In the genomic region with DNA sequence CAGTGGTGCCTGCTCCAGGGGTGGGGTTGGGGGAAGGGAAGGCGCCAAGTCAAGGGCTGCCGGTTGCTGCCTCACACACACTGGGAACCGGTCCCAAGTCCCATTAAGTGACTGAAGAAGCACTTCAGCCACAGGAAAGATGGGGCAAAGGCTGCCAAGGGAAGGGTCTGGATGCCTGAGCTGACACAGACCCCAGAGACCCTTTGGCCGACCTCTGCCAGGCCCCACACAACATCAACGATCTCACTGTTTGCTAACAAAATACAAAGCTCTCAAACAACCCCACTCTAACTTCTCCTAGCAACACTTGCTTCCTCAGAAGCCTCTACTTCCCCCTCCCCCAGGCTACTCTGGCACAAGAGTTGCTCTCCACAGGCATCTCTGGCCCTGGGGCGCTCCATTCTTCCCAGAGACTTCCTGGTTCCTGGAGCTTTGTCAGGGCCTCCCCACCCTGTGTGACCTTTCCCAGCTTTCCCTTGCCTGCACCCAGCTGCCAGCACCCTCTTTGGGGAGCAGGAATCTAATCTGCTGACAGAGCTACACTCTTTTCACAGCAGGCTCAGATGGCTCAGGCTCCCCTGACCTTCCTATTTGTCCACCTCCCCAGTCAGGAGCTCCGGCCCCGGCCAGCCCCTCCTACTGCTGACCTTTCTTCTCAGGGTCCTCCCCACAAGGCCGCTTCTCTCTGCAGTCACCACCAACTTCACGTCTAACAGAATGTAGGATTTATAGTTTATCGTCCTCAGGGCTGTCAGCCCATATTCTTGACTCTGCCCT, we compare ENCODE assay signal across 7 mouse cellular contexts. TPM values are rescaled to one million over a fixed set of nuclear protein-coding genes. Genes with fewer than 3 reads are reported as not detected.
DNase-seq lines count a peak whose midpoint lies in the region; ATAC-seq and TF ChIP-seq lines count a peak whose summit lies in the region.

No protein-coding gene starts in this region.

- H3K9ac ChIP-seq in hindbrain, embryonic 12.5 days, result peak overlapping the region; percentile 38
- H3K9ac ChIP-seq in stomach, embryonic 15.5 days, result no peak overlapping the region

- H3K27me3 ChIP-seq in hindbrain, embryonic 12.5 days, result no peaks in the 10 kb centered on the region
- H3K27me3 ChIP-seq in stomach, embryonic 15.5 days (replicated peaks), result no peaks in the 10 kb centered on the region

- H3K36me3 ChIP-seq in hindbrain, embryonic 12.5 days, result peaks cover 50% of the 10 kb centered on the region
- H3K36me3 ChIP-seq in stomach, embryonic 15.5 days, result peaks cover 12% of the 10 kb centered on the region

- no peak for ATAC-seq in hindbrain, embryonic 12.5 days (ENCODE audit: low FRiP score)
- ATAC-seq in stomach, embryonic 15.5 days (ENCODE audit: insufficient read depth, low FRiP score, low read depth), result 0 out of 2 replicates have a peak, but pooled peaks have one; percentile 11

- TF ChIP-seq CTCF in bone marrow macrophage, adult 2 months (IDR thresholded peaks at IDR 0.05; ENCODE audit: low read depth, low read length), result no peak

- H3K4me1 ChIP-seq in bone marrow macrophage, adult 2 months (ENCODE audit: control insufficient read depth, insufficient read depth, low read length), result peaks cover 20% of the 10 kb centered on the region
- peaks cover 30% of the 10 kb centered on the region for H3K4me1 ChIP-seq in hindbrain, embryonic 12.5 days
- peaks cover 28% of the 10 kb centered on the region for H3K4me1 ChIP-seq in stomach, embryonic 15.5 days

- DNase-seq in NIH3T3 (ENCODE audit: low read depth), result peak; percentile 73
- DNase-seq in gastrocnemius, adult 18-20 months (ENCODE audit: low spot score), result peak; percentile 83
- peak; percentile 68 to 72 for DNase-seq in layer of hippocampus, postnatal 14 days (ENCODE audit: low spot score in 2 of 2)
- DNase-seq in lung, postnatal 4 days, result peak; percentile 80 to 86

- TF ChIP-seq POLR2A in bone marrow macrophage, adult 2 months (IDR thresholded peaks at IDR 0.05; ENCODE audit: borderline replicate concordance, low read depth, low read length), result no peak

- 12% methylated on average over 11 of the region's 11 CpGs for WGBS in hindbrain, embryonic 12.5 days
- 27% methylated on average over 11 of the region's 11 CpGs for WGBS in stomach, embryonic 15.5 days

- no peaks in the 10 kb centered on the region for H3K9me3 ChIP-seq in hindbrain, embryonic 12.5 days (replicated peaks)
- no peaks in the 10 kb centered on the region for H3K9me3 ChIP-seq in stomach, embryonic 15.5 days

- peak overlapping the region; percentile 73; the same call in 1 of the 2 replicates for H3K4me2 ChIP-seq in hindbrain, embryonic 12.5 days (replicated peaks)
- H3K4me2 ChIP-seq in stomach, embryonic 15.5 days, result peak overlapping the region; percentile 73

- H3K27ac ChIP-seq in bone marrow macrophage, adult 2 months (ENCODE audit: insufficient read depth, low read depth, low read length), result peak overlapping the region; percentile 95
- H3K27ac ChIP-seq in hindbrain, embryonic 12.5 days, result peak overlapping the region; percentile 78
- H3K27ac ChIP-seq in stomach, embryonic 15.5 days, result peak overlapping the region; percentile 84

- H3K4me3 ChIP-seq in bone marrow macrophage, adult 2 months (ENCODE audit: insufficient read depth, low read length), result peak overlapping the region; percentile 52
- H3K4me3 ChIP-seq in hindbrain, embryonic 12.5 days, result no peak overlapping the region
- H3K4me3 ChIP-seq in stomach, embryonic 15.5 days (replicated peaks), result no peak overlapping the region

RNA-seq across cellular contexts. Expression of gene Cox14, which starts 1.7 kb away (rescaled TPM):
- polyA plus RNA-seq in bone marrow macrophage, adult 2 months (2012; ENCODE audit: insufficient read depth, insufficient read length, missing spikeins), result 62.3 and 71.3 TPM in 2 replicates
- total RNA-seq in gastrocnemius, adult 18-20 months (2021), result 100 to 1,000 TPM; 139 to 156 TPM
- 152 and 156 TPM in 2 replicates for polyA plus RNA-seq in hindbrain, embryonic 12.5 days (2016; fragmentation: Nextera tagmentation; extraction: Ambion mirVana)
- total RNA-seq in layer of hippocampus, postnatal 14 days (2021), result 100 to 1,000 TPM; 124 to 129 TPM
- 156 and 220 TPM in 2 replicates for polyA plus RNA-seq in stomach, embryonic 15.5 days (2015; fragmentation: Nextera tagmentation; extraction: Ambion mirVana)

RNA-seq across cellular contexts. Expression of gene Gpd1, which starts 6.4 kb away (rescaled TPM):
- 0.37 and 1.2 TPM in 2 replicates for polyA plus RNA-seq in bone marrow macrophage, adult 2 months (2012; ENCODE audit: insufficient read depth, insufficient read length, missing spikeins)
- total RNA-seq in gastrocnemius, adult 18-20 months (2021), result 100 to 1,000 TPM; 366 to 449 TPM
- 0.69 and 0.92 TPM in 2 replicates for polyA plus RNA-seq in hindbrain, embryonic 12.5 days (2016; fragmentation: Nextera tagmentation; extraction: Ambion mirVana)
- 10 to 100 TPM; 76.3 to 83.1 TPM for total RNA-seq in layer of hippocampus, postnatal 14 days (2021)
- polyA plus RNA-seq in stomach, embryonic 15.5 days (2015; fragmentation: Nextera tagmentation; extraction: Ambion mirVana), result 4.8 and 5.3 TPM in 2 replicates

RNA-seq across cellular contexts. Expression of gene Gm17349, which starts 18.4 kb away (rescaled TPM):
- polyA plus RNA-seq in bone marrow macrophage, adult 2 months (2012; ENCODE audit: insufficient read depth, insufficient read length, missing spikeins), result not detected in 2 replicates
- not detected for total RNA-seq in gastrocnemius, adult 18-20 months (2021)
- polyA plus RNA-seq in hindbrain, embryonic 12.5 days (2016; fragmentation: Nextera tagmentation; extraction: Ambion mirVana), result not detected in 2 replicates
- 1 to 10 TPM; 5.3 to 5.5 TPM for total RNA-seq in layer of hippocampus, postnatal 14 days (2021)
- not detected in 2 replicates for polyA plus RNA-seq in stomach, embryonic 15.5 days (2015; fragmentation: Nextera tagmentation; extraction: Ambion mirVana)

RNA-seq across cellular contexts. Expression of gene Smarcd1, which starts 21.8 kb away (rescaled TPM):
- polyA plus RNA-seq in bone marrow macrophage, adult 2 months (2012; ENCODE audit: insufficient read depth, insufficient read length, missing spikeins), result 17.7 and 19.4 TPM in 2 replicates
- total RNA-seq in gastrocnemius, adult 18-20 months (2021), result 1 to 10 TPM; 5.8 to 7.4 TPM
- polyA plus RNA-seq in hindbrain, embryonic 12.5 days (2016; fragmentation: Nextera tagmentation; extraction: Ambion mirVana), result 123 and 141 TPM in 2 replicates
- 100 to 1,000 TPM in 1 of 2 experiments, 10 to 100 TPM in 1; 96.1 to 106 TPM for total RNA-seq in layer of hippocampus, postnatal 14 days (2021)
- 24.1 and 27.0 TPM in 2 replicates for polyA plus RNA-seq in stomach, embryonic 15.5 days (2015; fragmentation: Nextera tagmentation; extraction: Ambion mirVana)

RNA-seq across cellular contexts. Expression of gene Cers5, which starts 49.0 kb away (rescaled TPM):
- 74.9 and 77.3 TPM in 2 replicates for polyA plus RNA-seq in bone marrow macrophage, adult 2 months (2012; ENCODE audit: insufficient read depth, insufficient read length, missing spikeins)
- total RNA-seq in gastrocnemius, adult 18-20 months (2021), result 1 to 10 TPM; 2.9 to 6.2 TPM
- polyA plus RNA-seq in hindbrain, embryonic 12.5 days (2016; fragmentation: Nextera tagmentation; extraction: Ambion mirVana), result 66.8 and 69.3 TPM in 2 replicates
- 10 to 100 TPM; 32.6 to 39.3 TPM for total RNA-seq in layer of hippocampus, postnatal 14 days (2021)
- polyA plus RNA-seq in stomach, embryonic 15.5 days (2015; fragmentation: Nextera tagmentation; extraction: Ambion mirVana), result 56.1 and 57.3 TPM in 2 replicates
